Mouse (Mus musculus): ENCODE data around the gene Myo18b.

GRCm38 (mm10) chr5:112822426-112822825 lies 73.7 kb downstream of the Myo18b start:
- no peak for TF ChIP-seq CTCF (IDR thresholded peaks at IDR 0.05; ENCODE audit: control insufficient read depth, insufficient read depth, insufficient replicate concordance, low read depth, low read length)
- no peak for TF ChIP-seq POLR2A (IDR thresholded peaks at IDR 0.05; ENCODE audit: control insufficient read depth, low read depth, low read length)
